Mouse (Mus musculus) layer of hippocampus, postnatal 14 days (tissue): ENCODE measurements around the gene Rcn1. TPM values are rescaled to one million over a fixed set of nuclear protein-coding genes. Genes with fewer than 3 reads are reported as not detected.

Experiments
- DNase-seq, 2 experiments: peaks; one replicate each; pipeline ENCODE4 v3.0.0; 2021 to 2022; ENCODE audit warnings: low spot score in 2 of 2, mixed read lengths in 1 of 2
- total RNA-seq, 2 experiments: library from RNA; stranded (reverse); gene quantifications; 2 replicates each; pipeline ENCODE4 v1.2.3; 2021

The Rcn1 gene
- total RNA-seq, 2 experiments from 2014 or later: 17.3 to 18.0 TPM

DNA sequence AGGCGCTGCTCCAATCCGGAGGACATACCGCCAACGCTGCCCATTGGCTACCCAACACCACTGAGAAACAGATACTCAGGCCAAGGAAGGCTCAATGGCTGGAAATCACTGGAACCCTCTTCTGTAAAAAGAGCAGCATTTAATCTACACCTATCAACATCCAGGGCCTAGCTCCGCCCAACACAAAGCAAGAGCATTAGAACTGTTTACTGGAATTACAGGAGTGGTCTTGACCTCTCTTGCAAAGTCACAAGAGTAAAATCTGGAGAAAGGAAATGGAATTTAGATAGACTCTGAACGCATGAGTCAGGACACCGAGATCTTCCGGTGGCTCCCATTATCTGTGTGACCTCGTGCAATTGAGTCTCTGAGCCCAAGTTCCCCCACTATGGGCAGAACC, 3.1 kb downstream of the Rcn1 start:
- no peak for DNase-seq

DNA sequence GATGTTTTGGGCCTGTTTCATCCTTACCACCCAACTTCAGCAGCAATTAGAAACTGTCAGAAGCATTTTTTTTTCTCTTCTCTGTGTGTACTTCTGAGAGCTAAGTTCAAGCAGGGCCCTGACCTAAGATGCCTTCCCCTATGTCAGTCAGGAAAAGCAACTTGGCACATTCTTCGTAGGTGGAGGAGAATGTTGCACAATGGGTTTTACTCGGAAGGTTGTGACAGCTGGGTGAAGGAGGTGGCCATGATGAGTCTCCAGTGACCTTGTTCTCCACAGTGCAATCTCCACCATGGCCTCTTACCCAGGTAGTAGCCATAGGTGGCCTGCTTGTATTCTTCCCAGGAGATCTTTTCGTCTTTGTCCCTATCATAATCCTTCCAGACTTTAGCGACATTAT, 4.7 kb downstream of the Rcn1 start:
- DNase-seq: no peak

DNA sequence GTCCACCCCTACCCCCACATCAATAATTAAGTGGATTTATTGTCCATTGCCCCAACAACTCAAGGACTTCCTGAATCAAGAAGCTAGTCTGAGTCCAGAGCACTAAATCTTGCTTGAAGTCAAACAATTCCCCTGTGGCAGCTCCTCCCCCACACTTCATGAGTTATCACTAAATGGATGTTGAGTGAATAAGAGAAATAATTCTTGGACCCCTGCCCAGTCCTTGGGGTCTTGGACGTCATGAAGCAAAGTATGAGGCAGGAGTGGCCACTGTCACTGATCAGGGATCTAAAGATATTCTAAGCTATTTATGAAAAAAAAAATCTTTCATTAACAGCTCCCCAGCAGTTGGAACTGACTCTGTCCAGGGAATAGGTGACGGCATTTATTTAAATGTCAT, 6.6 kb downstream of the Rcn1 start:
- no peak for DNase-seq

DNA sequence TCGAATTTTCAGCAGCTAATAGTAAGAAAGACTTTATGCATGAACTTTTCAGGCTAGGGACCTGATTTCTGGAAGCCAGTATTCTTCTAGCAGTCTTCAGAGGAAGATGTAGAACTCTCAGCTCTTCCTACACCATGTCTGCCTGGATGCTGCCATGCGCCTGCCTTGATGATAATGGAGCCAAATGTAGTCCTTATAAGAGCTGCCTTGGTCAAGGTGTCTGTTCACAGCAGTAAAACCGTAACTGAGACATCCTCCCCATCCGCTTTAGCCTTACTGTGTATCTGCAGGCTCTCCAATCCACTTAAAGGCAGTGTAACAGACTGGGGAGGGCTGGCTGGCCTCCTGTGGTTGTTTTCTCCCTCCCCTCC, 7.7 kb downstream of the Rcn1 start:
- no peak for DNase-seq

DNA sequence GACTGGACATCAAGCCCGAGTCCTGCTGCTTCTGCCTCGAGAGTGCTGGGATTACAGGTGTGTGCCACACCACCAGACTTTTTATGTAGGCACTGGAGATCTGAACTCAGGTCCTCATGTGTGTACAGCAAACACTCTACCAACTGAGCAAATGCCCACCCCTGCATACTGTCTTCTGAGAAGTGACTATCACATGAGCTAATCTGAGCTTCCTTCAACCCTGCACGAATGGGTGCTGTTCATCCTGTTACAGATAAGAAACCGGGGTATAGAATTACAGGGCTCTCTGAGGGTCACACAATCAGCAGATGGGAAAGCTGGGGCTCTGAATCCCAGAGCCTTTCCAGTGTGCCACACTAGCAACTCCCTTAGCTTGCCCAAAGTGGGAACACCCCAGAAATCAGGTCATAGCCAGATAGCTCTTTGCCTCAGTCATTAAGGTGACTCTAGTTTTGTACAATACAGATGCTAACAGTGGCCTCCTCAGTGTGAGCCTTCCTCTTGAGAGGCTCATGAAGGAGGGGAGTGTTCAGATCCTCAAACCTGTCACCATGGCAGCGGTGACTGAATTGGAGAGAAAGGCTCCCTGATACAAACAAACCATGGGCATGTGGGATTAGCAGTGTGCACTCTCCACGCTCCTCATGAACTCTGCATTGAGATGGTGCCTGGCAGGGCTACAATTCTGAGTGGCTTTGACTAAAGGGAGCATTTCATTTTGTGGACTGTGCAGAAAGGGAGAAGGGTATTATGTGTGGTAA, 8.3 kb downstream of the Rcn1 start:
- no peak for DNase-seq

DNA sequence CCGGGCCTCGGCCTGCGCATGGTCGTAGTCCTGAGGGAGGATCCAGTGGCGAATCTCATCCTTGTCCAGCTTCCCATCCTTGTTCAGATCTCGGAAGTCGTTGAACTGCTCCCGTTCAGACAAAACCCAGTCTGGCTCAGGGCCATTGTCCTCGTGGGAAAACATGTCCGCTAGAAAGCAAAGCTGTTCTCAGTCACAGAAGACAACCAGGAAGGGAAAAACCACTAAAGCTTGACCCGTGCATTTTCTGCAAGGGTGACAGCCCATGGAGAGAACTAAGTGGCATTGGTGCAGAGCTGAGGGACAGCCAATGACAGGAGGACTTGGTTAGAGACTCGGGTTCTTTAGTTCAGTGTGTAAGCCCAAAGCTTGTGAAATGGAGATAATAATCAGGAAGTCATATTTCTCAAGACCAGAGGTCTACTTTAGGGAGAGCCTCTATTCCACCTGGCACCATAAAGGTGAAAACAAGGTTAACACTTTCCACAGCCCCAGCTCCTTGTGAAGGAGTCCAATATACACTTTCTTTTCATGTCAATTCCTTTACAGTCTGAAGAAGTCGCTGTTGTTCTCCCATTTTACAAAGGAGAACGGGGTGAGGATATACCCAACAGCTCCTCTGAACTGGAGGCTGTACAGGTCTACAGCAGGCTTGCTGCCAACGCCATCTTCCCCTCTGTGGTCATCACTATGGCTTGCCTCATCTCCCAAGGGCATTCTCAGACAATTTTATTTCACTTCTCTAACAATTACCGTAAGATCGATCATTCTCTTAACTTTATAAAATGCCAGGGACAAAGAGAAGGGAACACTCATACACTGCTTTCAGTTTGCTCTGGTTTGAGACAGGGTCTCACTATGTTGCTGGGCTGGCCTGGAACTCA, 9.9 kb downstream of the Rcn1 start:
- DNase-seq: no peak

DNA sequence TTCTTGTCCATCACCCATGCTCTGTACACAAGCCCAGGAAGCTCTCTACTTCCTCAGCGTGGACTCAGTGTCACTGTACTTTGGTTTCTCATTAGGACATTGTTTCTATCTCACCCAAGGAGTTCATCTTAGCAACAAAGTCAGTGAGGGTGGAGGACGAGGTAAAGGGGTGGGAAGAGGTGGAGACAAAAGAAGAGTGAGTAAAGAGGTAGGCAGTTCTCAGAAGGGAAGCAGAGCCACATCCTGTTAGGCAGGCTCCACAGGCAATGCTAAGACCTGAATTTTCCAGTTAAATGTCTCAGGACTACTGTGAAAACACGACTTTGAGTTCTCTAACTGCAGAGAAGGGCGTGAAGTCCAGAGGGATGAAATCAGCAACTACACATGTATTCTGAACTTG, 12.7 kb downstream of the Rcn1 start:
- DNase-seq: no peak

DNA sequence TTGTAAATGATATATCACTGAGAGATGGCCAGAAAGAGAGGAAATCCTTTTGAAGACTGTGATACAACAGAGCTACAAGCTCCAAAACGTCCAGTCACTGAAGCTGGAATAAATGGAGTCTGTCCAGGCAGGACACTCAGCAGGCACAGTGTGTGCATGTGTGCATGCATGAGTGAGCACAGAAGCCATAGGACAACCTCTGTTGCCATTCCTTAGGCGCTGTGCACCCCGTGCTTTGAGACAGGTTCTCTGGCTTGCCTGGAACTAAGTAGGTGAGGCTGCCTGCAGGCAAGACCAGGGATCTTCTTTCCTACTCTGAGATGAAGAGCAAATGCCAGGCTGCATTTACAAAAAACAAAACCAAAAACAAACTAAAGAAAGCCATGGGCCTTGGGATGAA, 14.1 kb downstream of the Rcn1 start:
- no peak for DNase-seq

DNA sequence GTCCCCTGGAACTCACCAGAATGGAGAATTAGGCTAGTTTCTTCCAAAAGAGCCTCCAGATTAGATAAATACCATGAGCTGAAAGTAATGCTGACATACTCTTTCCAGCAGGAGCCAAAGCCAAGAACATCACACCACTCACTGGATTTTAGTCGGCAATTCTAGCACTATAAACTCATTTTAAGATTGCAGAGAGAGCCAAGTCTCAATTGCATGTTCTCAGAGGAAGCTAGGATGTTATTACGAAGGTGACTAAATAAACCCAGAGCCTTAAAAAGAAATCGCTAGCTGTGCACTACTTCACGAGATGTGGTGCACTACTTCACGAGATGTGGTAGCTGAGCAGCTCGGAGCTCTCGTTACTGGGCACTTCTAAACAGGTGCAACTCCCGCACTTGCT, 16.1 kb downstream of the Rcn1 start:
- no peak for DNase-seq

DNA sequence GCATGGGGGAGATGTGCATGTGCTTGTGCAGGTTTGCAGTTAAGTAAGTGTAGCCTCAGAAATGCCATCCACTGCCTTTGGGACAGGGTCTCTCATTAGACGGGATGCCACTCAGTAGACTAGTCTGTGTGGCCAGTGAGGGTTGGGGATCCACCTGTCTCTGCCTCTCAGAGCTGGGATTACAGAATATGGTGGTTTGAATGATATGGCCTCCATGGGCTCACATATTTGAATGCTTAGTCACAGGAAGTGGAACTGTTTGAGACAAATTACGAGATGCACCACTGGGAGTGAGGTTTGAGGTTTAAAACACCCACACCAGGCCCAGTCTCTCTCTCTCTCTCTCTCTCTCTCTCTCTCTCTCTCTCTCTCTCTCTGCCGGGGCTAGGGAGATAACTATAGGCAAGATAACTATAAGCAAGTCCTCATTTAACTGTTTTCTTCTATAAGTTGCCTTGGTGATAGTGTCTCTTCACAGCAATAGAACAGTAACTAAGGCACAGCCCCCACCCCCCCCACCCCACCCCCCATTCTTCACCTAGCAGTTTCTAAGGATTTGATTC, 18.3 kb downstream of the Rcn1 start:
- no peak for DNase-seq

DNA sequence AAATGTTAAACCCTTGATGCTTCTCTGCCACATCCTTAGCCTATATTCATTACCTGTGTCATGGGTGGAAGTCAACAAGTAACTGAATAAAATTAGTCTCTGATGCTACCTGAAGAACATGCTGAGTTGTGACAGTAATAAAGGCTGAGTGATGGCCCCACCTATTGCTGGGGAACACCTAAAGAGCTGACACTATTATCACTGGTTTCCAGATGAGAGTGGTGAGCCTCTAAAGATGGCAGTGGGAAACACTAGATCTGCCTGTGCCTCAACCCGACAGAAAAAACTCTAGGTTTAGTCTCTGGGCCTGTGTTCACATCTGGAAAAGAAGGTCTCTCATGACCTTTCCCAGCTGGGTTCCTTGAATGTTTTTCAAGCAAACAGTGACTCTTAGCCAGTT, 19.4 kb downstream of the Rcn1 start:
- no peak for DNase-seq

DNA sequence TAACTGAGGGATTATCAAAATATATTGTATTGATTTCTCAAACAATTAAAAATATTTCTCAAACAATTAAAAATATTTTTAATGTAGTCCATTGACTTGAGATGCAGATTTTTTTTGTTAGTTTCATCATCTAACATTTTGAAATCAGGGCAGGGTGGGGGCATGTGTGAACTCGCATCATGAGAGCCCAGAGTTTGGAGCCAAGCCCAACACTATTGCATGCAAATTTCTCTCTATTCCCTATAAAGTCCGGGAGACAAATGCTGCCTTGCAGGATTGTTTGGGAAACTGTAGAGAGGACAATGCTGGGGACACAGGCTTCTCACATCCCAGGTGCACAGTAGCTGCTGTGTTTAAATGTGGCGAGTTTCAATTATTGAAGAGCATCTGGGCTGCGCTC, 23.4 kb downstream of the Rcn1 start:
- no peak for DNase-seq

DNA sequence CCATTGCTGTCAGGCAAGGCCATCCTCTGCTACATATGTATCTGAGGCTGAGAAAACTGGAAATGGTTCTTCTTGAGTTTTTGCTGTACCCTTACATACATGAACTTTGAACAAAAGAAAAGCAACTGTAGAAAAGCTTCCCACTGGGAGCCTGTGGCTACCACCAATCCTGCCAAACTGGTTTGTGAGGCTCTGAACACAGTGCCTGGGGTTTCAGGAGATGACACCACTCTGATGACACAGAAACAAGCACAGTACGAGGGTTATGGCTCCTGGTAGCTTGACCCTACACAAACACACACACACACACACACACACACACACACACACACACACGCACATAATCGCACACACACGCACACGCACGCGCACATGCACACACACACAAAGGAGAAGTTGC, 23.9 kb downstream of the Rcn1 start:
- no peak for DNase-seq

DNA sequence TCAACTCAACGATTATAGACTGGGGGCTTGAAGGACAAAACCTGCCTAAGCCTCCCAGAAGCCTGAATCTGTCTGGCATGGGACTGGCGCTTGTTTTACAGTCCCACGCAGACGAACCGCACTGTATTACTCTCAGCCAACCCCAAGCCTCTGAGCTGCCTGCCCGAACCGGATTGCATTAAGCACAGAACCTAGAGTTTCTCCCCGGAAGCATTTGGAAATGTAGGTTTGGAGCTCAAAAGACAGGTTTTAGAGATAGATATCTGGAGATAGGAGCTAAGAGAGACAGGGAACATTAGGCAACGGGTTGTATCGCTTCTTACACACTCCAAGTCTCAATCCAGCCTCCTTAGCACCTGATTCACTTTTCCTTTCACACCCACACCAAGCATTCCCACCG, 25.5 kb downstream of the Rcn1 start:
- no peak for DNase-seq

DNA sequence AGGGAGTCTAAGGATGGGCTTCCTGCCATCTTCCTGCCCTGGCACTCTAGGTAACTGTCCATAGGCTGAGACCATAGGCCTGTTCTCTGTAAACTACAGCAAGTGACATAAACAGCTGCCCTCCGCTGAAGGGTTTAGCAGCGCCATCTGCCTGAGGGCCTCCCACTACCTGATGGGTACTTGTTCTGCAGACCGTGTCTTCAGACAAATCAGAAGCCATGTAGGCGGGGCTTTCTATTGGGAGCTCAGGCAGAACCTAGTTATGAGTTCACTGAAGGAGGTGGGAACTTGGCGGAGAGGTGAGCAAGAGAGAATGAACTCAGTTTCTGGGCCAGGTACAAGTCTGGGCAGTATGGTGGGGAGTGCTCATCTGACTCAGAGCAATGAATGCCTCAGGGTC, 26.4 kb downstream of the Rcn1 start:
- DNase-seq: no peak

DNA sequence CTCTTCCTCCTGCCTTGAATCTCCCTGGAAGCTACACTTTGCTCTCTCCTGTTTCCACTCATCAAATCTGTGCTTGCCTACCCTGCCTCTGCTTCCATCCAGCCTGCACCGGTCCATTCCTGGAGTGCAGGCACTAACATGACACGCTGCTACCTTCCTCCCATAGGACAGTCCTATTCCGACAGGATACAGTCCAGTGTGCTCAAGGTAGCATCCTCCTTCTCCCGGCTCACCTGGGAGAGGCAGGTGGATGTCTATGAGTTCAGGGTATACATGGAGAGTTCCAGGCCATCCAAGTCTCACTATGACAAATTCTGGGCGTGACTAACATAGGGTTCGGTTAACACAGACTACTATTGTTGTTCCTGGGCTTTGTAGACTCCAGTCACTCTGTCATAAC, 27.0 kb downstream of the Rcn1 start:
- DNase-seq: no peak

DNA sequence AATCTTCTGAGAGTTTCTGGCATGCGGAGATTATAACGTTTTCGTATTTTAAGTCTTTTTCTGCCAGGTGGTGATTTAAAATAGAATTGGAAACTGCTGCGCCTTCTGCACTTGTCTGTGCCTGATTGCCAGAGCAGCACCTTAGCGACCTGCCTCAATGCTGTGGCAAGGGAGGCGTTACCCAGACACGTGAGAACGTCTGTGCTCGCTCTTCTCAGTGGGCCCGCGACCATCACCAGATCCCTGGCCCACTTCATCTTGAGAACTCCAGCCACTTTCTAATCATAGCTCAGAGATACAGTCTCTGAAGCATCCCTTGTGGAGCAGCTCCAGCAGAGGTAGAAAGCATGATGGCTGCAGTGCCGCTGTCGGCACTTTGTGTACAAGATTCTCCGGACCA, 28.4 kb downstream of the Rcn1 start:
- DNase-seq: no peak

DNA sequence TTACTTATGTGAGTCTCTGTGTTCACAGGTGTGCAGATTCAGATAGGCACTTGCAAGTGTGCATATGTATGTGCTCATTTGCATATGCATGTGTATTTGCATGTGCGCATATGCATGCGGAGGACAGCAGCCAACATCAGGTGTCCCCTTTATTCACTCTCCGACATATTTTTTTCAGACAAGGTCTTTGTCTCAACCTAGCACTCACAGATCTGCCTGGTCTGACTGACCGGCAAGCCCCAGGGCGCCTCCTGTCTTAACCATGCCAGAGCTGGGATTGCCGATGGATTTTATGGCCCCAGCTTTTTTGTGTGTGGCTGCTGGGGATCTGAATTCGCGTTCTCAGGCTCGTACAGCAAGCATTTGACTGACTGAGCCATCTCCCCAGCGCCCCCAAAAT, 28.9 kb downstream of the Rcn1 start:
- DNase-seq: no peak

DNA sequence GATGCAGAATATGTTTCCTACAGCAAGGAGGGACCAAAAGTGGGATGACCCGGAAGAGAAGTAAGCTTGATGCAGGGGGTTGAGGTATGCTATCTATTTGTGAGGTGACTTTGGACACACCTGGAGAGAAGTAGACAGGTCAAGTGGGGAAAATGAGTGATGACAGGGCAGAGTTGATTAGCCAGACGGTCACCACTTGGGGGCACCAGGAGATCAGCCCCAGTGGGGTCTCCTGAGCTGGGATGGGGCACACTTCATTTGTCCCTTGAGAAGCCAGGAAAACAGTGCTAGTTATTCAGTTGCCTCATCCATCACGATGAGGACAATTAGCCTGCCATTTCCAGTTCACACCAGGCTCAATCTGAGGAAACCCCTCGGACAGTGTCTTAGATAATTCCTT, 31.5 kb downstream of the Rcn1 start:
- DNase-seq: no peak

DNA sequence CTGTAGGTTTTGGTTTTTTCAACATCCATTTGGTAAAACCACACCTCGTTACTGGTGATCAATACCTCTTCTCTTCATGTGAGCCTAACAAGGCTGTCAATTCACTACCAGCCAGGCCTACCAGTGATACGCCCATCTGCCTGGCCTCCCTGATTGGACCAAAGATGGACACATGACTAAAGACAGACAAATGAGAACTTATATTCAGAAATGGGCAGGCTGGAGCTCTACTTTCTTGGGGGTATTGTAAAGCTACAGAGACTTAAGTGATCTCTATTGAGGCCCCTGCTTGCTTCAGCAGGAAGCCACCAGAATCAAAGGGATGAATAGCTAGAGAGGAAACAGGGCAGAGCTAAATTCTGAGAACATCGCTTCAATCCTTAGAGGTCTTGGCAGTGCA, 41.1 kb downstream of the Rcn1 start:
- DNase-seq: no peak

DNA sequence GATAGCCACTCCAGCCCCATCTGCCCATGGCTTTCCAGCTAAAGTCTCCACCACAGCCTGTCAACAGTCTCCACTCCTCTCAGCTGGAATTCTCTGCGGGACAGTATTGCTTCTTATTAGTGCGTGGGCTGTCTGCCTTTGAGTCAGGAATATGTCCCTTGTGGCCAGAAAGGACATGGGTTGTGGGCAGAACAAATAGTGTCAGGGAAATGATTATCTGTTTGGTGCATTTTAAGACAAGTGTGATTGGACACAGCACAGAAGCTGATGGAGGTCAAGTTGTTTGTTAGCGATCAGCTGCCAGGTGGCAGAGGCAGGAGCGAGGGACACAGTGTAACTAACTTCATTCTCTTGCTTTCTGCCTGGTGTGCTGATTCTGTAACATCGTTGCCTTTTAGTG, 42.3 kb downstream of the Rcn1 start:
- DNase-seq: no peak

DNA sequence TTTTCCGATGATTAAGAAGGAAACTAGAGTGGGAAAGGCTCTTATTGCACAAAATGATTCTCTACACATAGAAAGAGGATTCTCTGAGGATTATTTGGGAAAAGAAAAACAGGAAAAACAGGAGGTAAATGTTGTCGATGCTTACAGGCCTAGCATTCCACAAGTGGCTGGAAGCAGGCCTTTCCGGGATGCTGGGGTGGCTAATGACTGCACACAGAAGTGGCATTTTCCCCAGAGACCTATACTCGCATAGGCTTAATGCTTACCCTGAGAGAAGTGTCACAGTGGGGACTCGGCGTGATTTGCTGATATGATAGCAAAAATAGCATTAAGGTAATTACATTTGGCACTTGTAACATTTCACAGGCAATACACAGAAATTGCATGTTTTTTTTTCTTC, 50.2 kb downstream of the Rcn1 start:
- DNase-seq: no peak

DNA sequence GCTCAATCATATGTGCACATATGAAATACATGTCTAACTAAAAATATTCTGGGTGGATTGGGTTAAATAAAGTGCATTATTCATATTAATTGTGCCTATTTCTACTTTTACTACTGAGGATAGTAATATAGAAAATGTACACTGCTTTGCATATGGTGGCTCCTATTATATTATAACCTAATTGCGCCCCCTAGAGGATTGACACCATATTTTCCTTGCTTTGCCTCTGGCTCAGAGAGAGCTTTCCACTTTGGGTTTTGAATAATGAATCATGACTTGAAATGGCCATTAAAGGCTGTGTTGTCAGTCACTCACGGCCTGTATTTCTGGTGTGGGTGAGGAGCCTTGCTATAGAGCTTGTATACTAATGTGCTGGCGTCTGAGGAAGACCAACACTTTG, 59.1 kb downstream of the Rcn1 start:
- DNase-seq: no peak
